Mouse (Mus musculus) retina, adult 2 months (tissue): Measurements from ENCODE around the gene Gm47289.

ENCODE experiments used
- DNase-seq: peaks from one replicate; pipeline ENCODE4 v3.0.0-alpha.2; 2012; ENCODE audit warnings: low read depth, low spot score

The Gm47289 gene

GRCm38 (mm10) chr9:119158861-119159260, at the start of gene Gm47289:
Gene Gm47289, plus strand, starts transcription at chr9:119159161.
- no peak for DNase-seq

- no peak for DNase-seq
Observed at GRCm38 (mm10) chr9:119109685-119110353, 49.1 kb upstream of the Gm47289 start.

GRCm38 (mm10) chr9:119110640-119111039, 48.3 kb upstream of the Gm47289 start:
- DNase-seq, result no peak

GRCm38 (mm10) chr9:119114911-119115310, 44.0 kb upstream of the Gm47289 start:
- DNase-seq, result no peak

- no peak for DNase-seq
Observed at GRCm38 (mm10) chr9:119119409-119120167, 39.4 kb upstream of the Gm47289 start.

GRCm38 (mm10) chr9:119120168-119120560, 38.8 kb upstream of the Gm47289 start:
- no peak for DNase-seq

GRCm38 (mm10) chr9:119122596-119123369, 36.2 kb upstream of the Gm47289 start:
- no peak for DNase-seq

GRCm38 (mm10) chr9:119128436-119129181, 30.4 kb upstream of the Gm47289 start:
- no peak for DNase-seq

GRCm38 (mm10) chr9:119130692-119131091, 28.3 kb upstream of the Gm47289 start:
- no peak for DNase-seq

- DNase-seq, result no peak
Observed at GRCm38 (mm10) chr9:119138836-119139235, 20.1 kb upstream of the Gm47289 start.

GRCm38 (mm10) chr9:119142066-119142465, 16.9 kb upstream of the Gm47289 start:
- no peak for DNase-seq

GRCm38 (mm10) chr9:119143372-119143771, 15.6 kb upstream of the Gm47289 start:
- DNase-seq, result no peak

- DNase-seq, result no peak
Observed at GRCm38 (mm10) chr9:119144696-119145095, 14.3 kb upstream of the Gm47289 start.

GRCm38 (mm10) chr9:119145137-119145536, 13.8 kb upstream of the Gm47289 start:
- DNase-seq, result no peak

GRCm38 (mm10) chr9:119145638-119146037, 13.3 kb upstream of the Gm47289 start:
- no peak for DNase-seq

GRCm38 (mm10) chr9:119146098-119146770, 12.7 kb upstream of the Gm47289 start:
- DNase-seq, result no peak

GRCm38 (mm10) chr9:119149601-119150000, 9.4 kb upstream of the Gm47289 start:
- no peak for DNase-seq

GRCm38 (mm10) chr9:119151751-119152150, 7.2 kb upstream of the Gm47289 start:
- no peak for DNase-seq

GRCm38 (mm10) chr9:119155416-119155815, 3.5 kb upstream of the Gm47289 start:
- DNase-seq, result no peak

- DNase-seq, result no peak
Observed at GRCm38 (mm10) chr9:119155826-119156225, 3.1 kb upstream of the Gm47289 start.
